Mouse (Mus musculus) CH12F3 (cell line): Measurements from ENCODE around the gene Shroom3.

Experiments
- in situ Hi-C: fragments of 300-500 bp; cut with MboI; formaldehyde crosslinking; loops from 2 replicates; pipeline ENCODE4 v1.14.3; 2020; ENCODE audit warnings: low sequenced_read_pairs

Shroom3 gene

GRCm38 (mm10) chr5:92994309-92994708 lies 311.1 kb downstream of the Shroom3 start:
- in situ Hi-C loops, result no loop called here

- in situ Hi-C loops, result no loop called here
Measured at GRCm38 (mm10) chr5:92994861-92995260, 311.6 kb downstream of the Shroom3 start.

GRCm38 (mm10) chr5:92997428-92998120 lies 314.3 kb downstream of the Shroom3 start:
- in situ Hi-C loops, result no loop called here

GRCm38 (mm10) chr5:92998494-92999016 lies 315.3 kb downstream of the Shroom3 start:
- in situ Hi-C loops, result no loop called here

GRCm38 (mm10) chr5:93000060-93000459 lies 316.8 kb downstream of the Shroom3 start:
- in situ Hi-C loops, result no loop called here

GRCm38 (mm10) chr5:93000774-93001757 lies 317.8 kb downstream of the Shroom3 start:
- in situ Hi-C loops, result no loop called here

GRCm38 (mm10) chr5:93002615-93003014 lies 319.4 kb downstream of the Shroom3 start:
- in situ Hi-C loops, result no loop called here

- in situ Hi-C loops, result no loop called here
Measured at GRCm38 (mm10) chr5:93005229-93005814, 322.1 kb downstream of the Shroom3 start.

GRCm38 (mm10) chr5:93005815-93006341 lies 322.6 kb downstream of the Shroom3 start:
- in situ Hi-C loops, result no loop called here

- in situ Hi-C loops, result no loop called here
Measured at GRCm38 (mm10) chr5:93008256-93008655, 325.0 kb downstream of the Shroom3 start.
